Mouse (Mus musculus) heart, embryonic 10.5 days (tissue): Measurements from ENCODE around the gene Nkain2. TPM values are rescaled to one million over a fixed set of nuclear protein-coding genes. Genes with fewer than 3 reads are reported as not detected.

Experiments used
- polyA plus RNA-seq: library from polyadenylated mRNA; unstranded; fragments of >200 nt; fragmentation: Nextera tagmentation; extraction: Ambion mirVana; gene quantifications from 2 replicates; pipeline ENCODE4 v1.2.1, GENCODE M21; 2016

Gene Nkain2
- polyA plus RNA-seq, 1 experiment from 2014 or later = 0.46 TPM

Other genes starting within 250 kb of the Nkain2 start
- gene Trdn, start 190.1 kb upstream of the Nkain2 start, polyA plus RNA-seq = 64.7 and 130 TPM in 2 replicates